Mouse (Mus musculus): Measurements from ENCODE around the gene 9330161L09Rik.

DNA sequence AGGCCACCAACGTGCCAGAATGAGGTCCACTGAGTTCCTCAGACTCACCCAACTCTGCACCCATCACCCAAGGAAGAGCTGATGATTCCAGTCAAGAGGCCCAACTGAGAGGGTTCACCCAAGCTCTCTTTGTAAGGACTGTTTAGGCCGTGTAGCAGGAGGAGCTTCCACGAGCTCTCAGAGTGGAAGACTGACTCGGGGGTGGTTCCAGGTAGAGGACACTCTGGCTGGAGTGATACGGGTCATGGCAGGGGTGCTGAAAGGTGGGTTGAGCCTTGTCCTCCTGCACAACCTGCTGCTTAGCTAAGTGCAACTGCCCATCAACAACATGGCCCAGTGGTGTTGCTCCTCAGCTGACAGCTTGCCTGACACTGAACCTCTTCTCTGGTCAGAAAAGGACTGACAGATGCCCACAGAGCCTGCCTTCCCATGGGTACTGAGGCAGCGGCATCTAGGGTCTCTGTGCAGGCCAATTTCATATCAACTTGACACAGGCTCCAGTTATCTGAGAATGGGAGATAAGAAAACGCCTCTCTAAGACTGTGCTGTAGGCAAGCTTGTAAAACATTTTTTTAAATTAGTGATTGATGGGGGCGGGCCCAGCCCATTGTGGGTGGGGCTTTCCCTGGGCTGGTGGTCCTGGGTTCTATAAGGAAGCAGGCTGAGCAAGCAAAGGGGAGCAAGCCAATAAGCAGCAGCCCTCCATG lies 33.9 kb downstream of the 9330161L09Rik start:
- TF ChIP-seq ZNF384 (IDR thresholded peaks at IDR 0.05; ENCODE audit: low read depth, low read length), result no peak
- TF ChIP-seq ZC3H11A (IDR thresholded peaks at IDR 0.05; ENCODE audit: borderline replicate concordance, low read depth, low read length), result no peak
- TF ChIP-seq CHD2 (IDR thresholded peaks at IDR 0.05; ENCODE audit: low read depth, low read length), result no peak
- no peak for TF ChIP-seq MAFK (IDR thresholded peaks at IDR 0.05; ENCODE audit: insufficient read depth, low read depth, low read length)
